Mouse (Mus musculus) spleen, adult 18-20 months (tissue): ENCODE measurements around the gene Magoh.

Experiments used
- DNase-seq, 2 experiments: peaks; one replicate each; pipeline ENCODE4 v3.0.0; 2022; ENCODE audit warnings: mixed read lengths in 2 of 2

Magoh gene

DNA sequence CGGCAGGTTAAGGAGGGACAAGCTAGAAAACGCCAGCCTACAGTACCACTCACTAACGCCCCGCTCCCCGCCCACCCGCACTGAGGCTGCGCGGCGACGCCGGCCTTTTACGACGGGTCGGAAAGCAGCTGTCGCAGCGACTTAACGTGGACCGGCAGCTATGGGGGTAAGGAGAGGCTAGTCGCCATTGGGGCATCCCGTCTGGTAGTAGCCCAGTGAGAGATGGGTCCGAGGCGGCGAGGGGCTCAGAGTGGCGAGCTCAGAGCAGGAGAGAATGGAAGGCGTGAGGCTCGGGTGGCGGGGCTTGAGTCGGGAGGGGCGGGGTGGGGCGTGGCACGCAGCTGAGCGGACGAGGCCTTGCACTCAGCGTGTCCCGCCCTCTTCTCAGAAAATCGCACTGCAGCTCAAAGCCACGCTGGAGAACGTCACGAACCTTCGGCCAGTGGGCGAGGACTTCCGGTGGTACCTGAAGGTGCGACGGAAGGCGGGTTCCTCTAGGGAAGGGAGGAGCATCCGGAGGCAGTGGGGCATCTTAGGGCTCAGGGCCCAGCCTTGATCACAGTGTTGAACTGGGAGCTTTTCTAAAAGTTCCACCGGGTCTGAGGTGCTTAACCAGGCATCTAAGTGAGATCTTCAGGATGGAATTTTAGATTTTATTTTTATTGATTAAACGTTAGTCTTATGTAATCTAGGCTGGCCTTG lies 10.3 kb downstream of the Magoh start, which contains the start of gene 0610037L13Rik:
Gene 0610037L13Rik (plus strand): TSS at position 83 of the 702 bp plus-strand sequence.
- DNase-seq, result peak; percentile 91

DNA sequence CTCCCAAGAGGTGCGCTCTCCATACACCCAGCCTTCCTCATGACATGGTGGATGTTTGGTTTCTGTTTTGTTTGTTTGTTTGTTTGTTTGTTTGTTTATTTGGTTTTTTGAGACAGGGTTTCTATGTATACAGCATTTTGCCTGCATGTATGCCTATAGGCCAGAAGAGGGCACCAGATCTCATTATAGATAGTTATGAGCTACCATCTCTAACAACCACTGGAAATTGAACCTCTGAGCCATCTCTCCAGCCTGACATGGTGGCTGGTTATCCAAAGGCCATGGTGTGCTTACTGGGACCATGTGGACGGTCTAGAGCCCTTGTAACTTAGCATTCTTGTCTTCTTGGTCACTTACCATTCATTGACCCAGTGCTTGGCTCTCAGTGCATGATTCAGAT lies 13.1 kb downstream of the Magoh start:
- no peak for DNase-seq

DNA sequence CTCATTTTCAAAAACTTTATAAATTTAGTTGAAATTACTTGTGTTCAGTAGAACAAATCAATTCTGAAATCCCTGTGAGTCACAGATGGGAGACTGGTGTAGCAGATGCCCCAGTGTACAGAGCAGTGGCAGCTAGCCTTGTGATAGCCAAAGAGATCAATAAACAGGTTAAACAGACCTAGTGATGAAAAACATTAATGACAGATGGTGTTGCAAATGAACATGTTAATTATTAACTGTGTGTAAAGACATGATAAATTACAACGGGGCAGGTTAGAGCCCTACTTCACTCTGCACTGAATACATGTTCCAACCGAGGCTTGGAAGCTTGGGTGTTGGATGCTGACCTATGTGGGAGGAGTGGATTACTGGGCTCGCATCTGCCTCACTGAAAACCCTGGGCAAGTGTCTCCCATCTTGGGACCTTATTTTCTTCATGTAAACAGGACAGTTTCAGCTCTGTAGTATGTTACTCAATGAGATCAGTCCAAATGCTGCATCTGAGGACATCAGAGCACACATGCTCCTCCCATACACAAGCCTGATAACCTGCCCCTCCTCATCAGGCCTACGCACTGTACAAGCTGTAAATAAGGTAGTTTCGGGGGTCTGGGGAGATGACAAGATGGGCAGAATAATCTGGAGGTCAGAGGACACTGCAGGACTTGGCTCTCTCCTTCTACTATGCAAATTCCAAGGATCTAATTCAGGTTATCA lies 19.8 kb downstream of the Magoh start:
- DNase-seq, result no peak

DNA sequence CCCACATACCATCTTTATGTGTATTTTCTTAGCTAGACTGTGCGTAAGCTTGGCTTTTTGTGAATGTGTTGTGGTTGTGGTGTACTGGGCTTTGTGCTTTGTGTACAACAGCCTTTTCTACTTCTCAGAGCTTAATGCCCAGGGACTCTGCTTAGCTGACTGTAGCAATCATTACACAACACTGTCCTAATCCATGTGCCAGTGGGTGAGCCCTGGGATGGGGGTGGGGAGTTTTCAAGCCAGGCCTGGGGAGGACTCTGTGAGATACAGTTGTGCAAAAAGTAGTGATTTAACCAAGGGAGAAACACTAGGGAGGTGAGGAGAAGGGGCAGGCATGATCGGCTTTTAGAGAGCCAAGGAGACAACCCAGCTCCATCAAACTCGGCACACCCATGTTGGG lies 20.7 kb downstream of the Magoh start:
- no peak for DNase-seq

DNA sequence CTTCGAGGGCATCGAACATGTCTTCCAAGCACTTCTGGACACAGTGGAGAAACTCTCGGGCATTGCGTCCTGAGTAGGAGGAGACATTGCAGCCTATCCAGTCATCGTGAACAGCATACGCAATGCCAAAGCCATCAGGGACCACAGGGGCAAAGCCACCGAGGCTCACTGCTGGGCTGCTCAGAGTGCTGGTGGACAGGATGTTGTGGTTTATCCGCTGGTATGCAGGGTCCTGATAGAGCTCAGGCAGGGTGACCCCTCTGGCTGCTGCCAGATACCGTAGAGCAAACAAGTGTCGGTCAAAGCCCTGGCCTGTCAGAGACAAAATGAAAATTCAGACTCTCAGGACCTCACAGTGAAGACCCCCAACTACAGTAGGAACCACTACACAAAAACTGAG lies 24.7 kb downstream of the Magoh start:
- DNase-seq, result no peak

DNA sequence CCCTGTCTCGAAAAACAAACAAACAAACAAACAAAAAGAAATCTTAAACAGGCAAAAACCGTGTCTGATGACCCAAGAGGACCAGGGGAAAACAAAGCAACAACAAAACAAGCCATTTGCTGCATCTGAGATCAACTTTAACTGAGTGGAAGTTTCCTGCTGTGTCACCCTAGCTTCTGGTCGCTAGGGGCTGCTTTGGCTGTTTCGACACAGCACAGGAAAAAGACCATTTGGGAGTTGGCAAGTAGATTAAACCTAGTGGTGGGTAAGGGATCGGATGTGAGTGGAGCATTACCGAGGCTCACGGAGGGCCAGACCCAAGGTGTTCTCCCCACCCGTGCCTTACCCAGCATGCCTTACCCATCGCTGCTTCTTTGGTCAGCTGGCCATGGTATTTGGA lies 27.0 kb downstream of the Magoh start:
- DNase-seq, result no peak

DNA sequence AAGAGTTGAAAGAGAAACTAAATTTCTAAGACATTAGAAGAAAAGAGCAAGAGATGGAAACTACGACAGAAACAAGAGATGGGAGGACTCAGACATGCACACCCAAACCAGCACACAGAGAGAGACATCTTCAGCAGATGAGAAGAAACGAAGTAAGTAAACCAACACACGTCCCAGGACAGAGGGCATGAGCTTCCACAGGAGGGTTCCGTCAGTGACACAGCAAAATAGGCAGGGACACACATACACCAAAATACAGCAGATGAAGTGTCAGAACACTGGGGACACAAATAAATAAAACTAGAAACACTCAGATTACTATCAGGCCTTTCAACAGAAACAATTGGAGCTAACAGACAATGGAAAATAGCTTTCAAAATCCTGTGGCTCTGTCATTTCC lies 30.5 kb downstream of the Magoh start:
- DNase-seq, result no peak

DNA sequence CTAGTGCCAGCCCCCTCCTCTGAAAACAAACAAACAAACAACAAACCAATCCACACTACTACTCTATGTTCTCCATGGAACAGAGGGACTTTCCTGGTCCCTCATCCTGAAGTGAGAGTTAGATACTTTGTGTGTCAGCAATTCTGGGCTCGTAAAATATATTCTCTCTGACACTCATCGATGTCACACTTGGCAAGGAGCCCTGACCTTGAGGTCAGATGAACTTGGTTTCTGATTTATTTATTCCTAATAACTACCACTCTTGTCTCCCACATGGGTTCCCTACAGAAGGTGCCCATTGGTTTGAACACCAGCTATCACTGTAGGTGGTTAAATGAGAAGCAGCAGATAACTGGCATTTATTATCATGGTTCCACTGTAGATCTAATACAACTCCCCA lies 40.8 kb downstream of the Magoh start:
- no peak for DNase-seq

DNA sequence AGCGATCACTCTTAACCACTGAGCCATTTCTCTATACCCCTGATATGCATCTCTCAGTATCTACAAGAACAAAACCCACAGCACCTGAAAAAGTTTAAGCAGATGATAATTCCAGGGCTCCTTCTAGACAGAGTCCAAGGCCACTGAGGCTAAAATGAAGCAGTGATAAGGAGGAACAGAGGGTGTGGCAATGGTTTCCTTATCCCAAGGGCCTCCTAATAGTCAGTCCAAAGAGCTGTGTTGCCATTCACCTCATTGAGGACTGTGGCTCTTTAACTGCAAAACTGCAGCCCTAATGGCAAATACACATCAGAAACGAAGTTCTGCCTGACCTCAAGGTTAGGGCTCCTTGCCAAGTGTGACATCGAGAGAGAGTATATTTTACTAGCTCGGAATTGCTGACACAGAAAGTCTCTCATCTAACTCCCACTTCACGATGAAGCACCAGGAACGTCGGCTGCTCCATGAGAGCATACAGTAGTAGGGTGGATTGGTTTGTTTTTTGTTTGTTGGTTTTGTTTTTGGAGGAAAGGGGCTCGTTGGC lies 41.7 kb downstream of the Magoh start:
- DNase-seq, result no peak

DNA sequence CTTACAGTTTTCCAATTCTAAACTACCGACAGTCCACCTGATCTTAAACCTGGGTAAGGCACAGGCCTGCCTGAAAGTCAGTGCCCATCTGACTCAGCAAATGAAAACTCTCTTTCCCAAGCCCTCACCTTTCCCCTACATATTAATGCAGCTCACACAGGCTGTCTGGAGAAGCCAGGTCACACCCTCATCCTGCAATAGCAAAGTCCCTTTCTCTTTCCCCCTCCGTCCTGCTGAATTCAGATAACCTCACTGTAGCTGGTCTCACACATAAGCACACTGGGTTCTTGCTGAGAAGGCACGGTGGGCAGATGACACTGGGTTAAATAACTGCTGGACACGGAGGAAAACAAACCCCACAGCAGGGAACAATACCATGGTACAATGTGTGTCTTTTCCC lies 42.4 kb downstream of the Magoh start:
- no peak for DNase-seq

DNA sequence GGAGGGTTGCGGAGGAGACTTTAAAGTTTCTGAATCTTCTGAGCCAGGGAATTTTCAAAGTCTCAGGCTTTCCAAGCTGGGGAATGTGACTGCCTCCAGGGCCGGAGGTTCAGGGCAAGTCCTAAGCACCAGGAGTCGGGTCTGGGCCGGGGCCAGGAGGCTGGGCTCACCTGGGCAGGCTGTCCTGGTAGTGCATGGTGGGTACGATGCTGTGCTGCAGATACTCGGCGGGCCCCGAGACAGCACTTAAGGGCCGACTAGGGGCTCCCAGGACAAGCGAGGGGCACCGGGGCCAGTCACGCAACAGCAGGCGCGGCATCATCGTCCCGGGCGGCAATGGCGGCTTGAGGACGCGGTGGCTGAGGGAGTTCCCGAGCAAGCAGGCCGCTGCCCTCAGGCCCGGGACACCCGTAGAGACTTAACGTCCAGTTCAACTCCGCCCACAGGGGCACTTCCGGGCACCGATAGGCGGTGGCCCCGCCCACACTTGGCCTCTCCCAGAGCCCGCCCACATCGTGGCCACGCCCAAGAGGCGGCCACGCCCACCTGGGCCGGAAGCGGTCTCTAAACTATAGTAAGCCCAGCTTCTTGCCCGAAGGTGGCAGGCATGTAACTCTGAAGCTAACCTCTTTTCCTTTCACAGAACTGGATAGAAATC lies 43.7 kb downstream of the Magoh start, which contains the start of gene Cpt2:
Gene Cpt2 (minus strand): TSS at position 466 of the 658 bp plus-strand sequence.
- peak; percentile 90 to 95 for DNase-seq

DNA sequence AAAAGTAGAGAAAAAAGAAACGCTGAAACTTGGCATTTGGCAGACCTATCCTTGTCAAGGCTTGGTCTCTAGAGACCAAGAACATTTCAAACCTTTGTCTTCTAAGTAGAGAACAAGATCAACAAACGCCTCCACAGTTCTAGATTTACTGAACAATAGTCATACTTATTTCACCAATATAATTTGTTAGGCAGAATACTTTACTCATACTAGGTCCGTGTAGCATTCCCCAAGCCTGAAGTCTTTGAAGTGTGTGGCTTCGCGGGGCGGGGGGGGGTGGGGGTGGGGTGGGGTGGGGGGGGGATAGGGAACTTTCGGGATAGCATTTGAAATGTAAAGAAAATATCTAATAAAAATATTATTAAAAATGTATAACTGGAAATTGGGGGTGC lies 44.2 kb downstream of the Magoh start:
- DNase-seq, result no peak

DNA sequence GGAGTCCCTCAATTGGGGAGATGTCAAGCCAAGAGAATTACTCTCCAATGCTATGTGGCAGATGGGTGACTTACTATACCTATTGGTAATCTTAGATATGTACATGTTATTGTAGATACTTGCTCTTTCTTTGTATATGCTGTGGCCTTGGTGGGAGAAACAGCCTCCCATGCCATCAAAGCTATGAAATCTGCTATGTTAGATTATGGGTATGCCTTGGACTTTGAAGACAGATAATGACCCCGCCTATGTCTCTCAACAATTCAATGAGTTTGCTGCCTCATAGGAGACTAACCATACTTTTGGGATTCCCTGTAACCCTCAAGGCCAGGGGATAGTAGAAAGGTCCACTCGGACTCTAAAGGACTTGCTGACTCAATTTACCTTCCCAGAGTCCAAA lies 48.7 kb downstream of the Magoh start:
- DNase-seq, result no peak

DNA sequence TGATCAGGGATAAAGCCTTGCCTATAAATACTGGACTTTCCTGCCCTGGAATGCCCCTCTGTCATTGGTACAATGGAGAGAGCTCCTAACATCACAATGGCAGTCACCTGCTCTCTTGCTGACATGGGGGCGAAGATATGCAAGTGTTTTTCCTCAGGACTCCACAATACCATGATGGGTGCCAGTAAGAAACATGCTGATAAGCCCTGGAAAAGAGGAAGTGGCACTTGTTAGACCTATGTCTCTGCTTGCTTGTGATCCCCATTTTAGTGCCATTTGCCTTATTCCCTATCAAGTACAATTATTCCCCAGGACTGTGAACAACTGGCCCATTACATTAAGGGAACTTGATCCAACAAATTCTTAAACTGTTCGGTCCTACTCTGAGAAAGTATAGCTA lies 49.2 kb downstream of the Magoh start:
- no peak for DNase-seq

DNA sequence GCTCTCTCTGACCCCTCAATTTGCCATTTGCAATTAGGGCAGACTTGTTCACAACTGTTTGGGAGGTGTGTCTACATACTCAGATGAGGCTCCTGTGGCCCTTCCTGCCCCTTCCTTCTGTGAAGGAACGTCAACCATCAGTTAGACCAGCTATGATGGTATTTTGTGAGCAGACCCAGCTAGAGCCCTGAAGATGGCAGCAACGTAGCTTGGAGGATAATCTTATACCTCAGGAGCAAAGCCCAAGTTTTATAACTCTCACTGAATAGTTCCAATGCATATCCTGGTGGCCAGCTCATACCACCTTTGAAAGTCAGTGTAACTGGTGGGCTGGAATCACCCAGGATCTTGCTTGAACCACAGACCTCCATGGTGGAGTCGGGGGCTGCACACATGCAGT lies 51.9 kb downstream of the Magoh start:
- DNase-seq, result no peak

DNA sequence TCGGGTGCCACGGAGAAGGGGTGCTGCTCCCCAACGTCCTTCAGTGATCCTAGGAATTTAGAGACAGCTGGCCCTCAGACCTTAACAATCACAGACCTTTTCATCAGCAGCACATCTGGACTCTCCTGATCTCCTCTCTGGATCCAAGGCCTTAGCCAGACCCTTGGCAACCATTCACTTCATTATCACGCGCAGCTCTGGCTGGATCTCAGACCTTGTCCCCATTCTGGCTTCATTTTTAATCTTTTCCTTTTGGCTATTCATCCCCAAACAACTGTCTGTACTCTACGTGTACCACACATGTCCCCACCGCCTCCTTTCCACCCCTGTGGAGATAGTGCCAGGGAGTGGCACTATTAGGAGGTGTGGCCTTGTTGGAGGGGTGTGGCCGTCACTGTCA lies 53.7 kb downstream of the Magoh start:
- no peak for DNase-seq

DNA sequence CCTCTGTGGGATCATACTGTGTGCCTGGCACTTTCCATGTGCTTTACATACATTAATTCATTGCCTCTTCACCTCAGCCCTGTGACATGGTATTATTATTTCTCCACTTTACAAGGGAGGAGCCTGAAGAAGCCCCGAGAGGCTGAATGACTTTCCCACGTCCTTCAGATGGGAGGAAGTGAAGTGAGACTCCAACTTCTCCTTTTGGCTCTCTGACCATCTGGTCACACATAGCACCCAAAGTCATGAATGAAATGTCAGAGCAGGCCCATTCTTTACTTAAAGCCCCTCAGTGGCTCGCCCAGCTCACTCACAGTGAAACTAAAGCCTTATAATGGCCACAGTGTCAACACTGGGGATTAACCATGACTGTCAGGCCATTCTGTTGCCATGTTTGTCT lies 55.7 kb downstream of the Magoh start:
- no peak for DNase-seq
